Mouse (Mus musculus) ES-E14 (cell line): Measurements from ENCODE around the gene Coasy. TPM values are rescaled to one million over a fixed set of nuclear protein-coding genes. Genes with fewer than 3 reads are reported as not detected.

ENCODE experiments used
- DNase-seq: peaks from one replicate; pipeline ENCODE4 v3.0.0-alpha.2; 2013; ENCODE audit warnings: low read depth, low spot score
- H3K27ac ChIP-seq: 2 replicates; pipeline ENCODE4 v1.5.1; 2012; ENCODE audit warnings: low read depth, mild to moderate bottlenecking, low read length, moderate library complexity, mixed read lengths; ENCODE audit not compliant: poor library complexity, insufficient read depth, severe bottlenecking
- H3K36me3 ChIP-seq: 2 replicates; pipeline ENCODE4 v1.6.1; 2012; ENCODE audit warnings: mild to moderate bottlenecking, low read length, moderate library complexity, mixed read lengths; ENCODE audit not compliant: control insufficient read depth, poor library complexity, insufficient read depth, severe bottlenecking
- H3K4me1 ChIP-seq, 2 experiments: fragments of 150-350 bp in 1 of 2; sonication (generic) in 1 of 2; 2 replicates each; pipeline ENCODE4 v1.6.1; 2012; ENCODE audit warnings: low read length in 2 of 2, mild to moderate bottlenecking in 1 of 2, mixed read lengths in 1 of 2; ENCODE audit not compliant: control insufficient read depth in 2 of 2, insufficient read depth in 2 of 2, poor library complexity in 1 of 2
- H3K4me3 ChIP-seq, 2 experiments: fragments of 150-350 bp in 1 of 2; sonication (generic) in 1 of 2; 2 replicates each; pipeline ENCODE4 v1.5.1; 2012; ENCODE audit warnings: low read length in 2 of 2, low read depth in 1 of 2, mild to moderate bottlenecking in 1 of 2, mixed read lengths in 1 of 2; ENCODE audit not compliant: insufficient read depth in 1 of 2, poor library complexity in 1 of 2, severe bottlenecking in 1 of 2
- H3K9ac ChIP-seq: 2 replicates; pipeline ENCODE4 v1.6.1; 2012; ENCODE audit warnings: low read depth, mild to moderate bottlenecking, low read length, mixed read lengths; ENCODE audit not compliant: poor library complexity, insufficient read depth, severe bottlenecking
- H3K9me3 ChIP-seq: fragments of 150-350 bp; sonication (generic); 2 replicates; pipeline ENCODE4 v1.6.1; 2012; ENCODE audit warnings: low read depth, mild to moderate bottlenecking, low read length; ENCODE audit not compliant: control insufficient read depth, insufficient read depth
- CHD2 ChIP-seq: IDR thresholded peaks from 2 replicates; pipeline ENCODE4 v1.6.1; 2014; ENCODE audit warnings: mild to moderate bottlenecking, low read depth, low read length, inconsistent platforms
- HCFC1 ChIP-seq: IDR thresholded peaks from 2 replicates; pipeline ENCODE4 v1.6.1; 2012; ENCODE audit warnings: low read length, inconsistent platforms, borderline replicate concordance; ENCODE audit not compliant: insufficient read depth
- MAFK ChIP-seq: IDR thresholded peaks from 2 replicates; pipeline ENCODE4 v1.6.1; 2014; ENCODE audit warnings: mild to moderate bottlenecking, low read depth, low read length, inconsistent platforms; ENCODE audit not compliant: insufficient read depth
- ZC3H11A ChIP-seq: IDR thresholded peaks from 2 replicates; pipeline ENCODE4 v1.6.1; 2012; ENCODE audit warnings: low read depth, mild to moderate bottlenecking, inconsistent platforms, low read length, borderline replicate concordance
- ZNF384 ChIP-seq: IDR thresholded peaks from 2 replicates; pipeline ENCODE4 v1.6.1; 2012; ENCODE audit warnings: low read depth, low read length, inconsistent platforms
- in situ Hi-C, 2 experiments: fragments of 600-800 bp; cut with MboI; formaldehyde crosslinking; loops; one replicate each; pipeline ENCODE4 v1.15.1; 2025; ENCODE audit warnings: low sequenced_read_pairs in 2 of 2, inconsistent platforms in 1 of 2; ENCODE audit not compliant: unreplicated experiment in 2 of 2
- total RNA-seq: library from RNA; depleted of rRNA; stranded (reverse); fragments of 300-350 nt; gene quantifications from 2 replicates; pipeline ENCODE4 v1.2.3, GENCODE M21; 2012

Gene Coasy
- total RNA-seq, 1 experiment, result 21.9 TPM

GRCm38 (mm10) chr11:101103011-101103410 lies 20.6 kb downstream of the Coasy start:
- TF ChIP-seq CHD2 (no peak), ZC3H11A (no peak), HCFC1 (no peak), MAFK (no peak), ZNF384 (no peak)
- in situ Hi-C loops, result no loop called here
- Histone ChIP-seq H3K9ac (no peak overlapping the region), H3K4me3 (no peak overlapping the region), H3K36me3 (peaks cover 22% of the 10 kb centered on the region), H3K4me1 (0 out of 4 replicates have a peak, but pooled peaks cover 0 to 2% of the 10 kb centered on the region in 2 experiments), H3K9me3 (no peaks in the 10 kb centered on the region), H3K27ac (no peak overlapping the region)
- no peak for DNase-seq

GRCm38 (mm10) chr11:101109351-101109750 lies 27.0 kb downstream of the Coasy start:
- Histone ChIP-seq H3K9me3 (no peaks in the 10 kb centered on the region), H3K4me1 (0 out of 4 replicates have a peak, but pooled peaks cover 0 to 2% of the 10 kb centered on the region in 2 experiments), H3K9ac (no peak overlapping the region), H3K27ac (no peak overlapping the region), H3K36me3 (peaks cover 3% of the 10 kb centered on the region; the same call in 1 of the 2 replicates), H3K4me3 (no peak overlapping the region)
- TF ChIP-seq ZC3H11A (no peak), CHD2 (no peak)
- DNase-seq, result no peak
- in situ Hi-C loops, result no loop called here

- peaks cover 3% of the 10 kb centered on the region; the same call in 1 of the 2 replicates for H3K36me3 ChIP-seq
- no peak overlapping the region for H3K27ac ChIP-seq
- no peak overlapping the region for H3K9ac ChIP-seq
- H3K4me3 ChIP-seq, result no peak overlapping the region
- no peaks in the 10 kb centered on the region for H3K9me3 ChIP-seq
- DNase-seq, result no peak
- H3K4me1 ChIP-seq, result 0 out of 4 replicates have a peak, but pooled peaks cover 0 to 2% of the 10 kb centered on the region in 2 experiments
- in situ Hi-C loops, result no loop called here
- TF ChIP-seq ZNF384, result no peak
- TF ChIP-seq ZC3H11A, result no peak
- no peak for TF ChIP-seq HCFC1
- TF ChIP-seq CHD2, result no peak
- no peak for TF ChIP-seq MAFK
These were observed 28.3 kb downstream of the Coasy start for GRCm38 (mm10) chr11:101110708-101111107.

DNA sequence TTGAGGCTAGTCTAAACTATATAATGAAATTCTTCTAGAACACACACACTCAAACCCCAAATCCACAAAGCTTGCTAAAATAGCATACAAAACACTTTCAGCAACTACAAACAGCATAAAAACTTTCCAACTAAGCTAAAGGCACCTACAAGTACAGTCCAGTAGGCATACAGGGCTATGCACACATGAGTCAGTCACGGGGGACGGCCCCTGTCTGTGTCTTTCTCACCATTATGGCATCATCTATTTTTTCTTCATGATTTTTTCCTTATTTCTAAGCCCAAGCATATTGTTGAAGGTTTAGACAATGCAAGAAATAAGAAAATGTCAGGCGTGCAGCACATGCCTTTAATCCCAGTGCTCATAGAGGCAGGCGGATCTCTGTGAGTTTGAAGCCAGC lies 28.8 kb downstream of the Coasy start:
- H3K9me3 ChIP-seq, result no peaks in the 10 kb centered on the region
- peaks cover 3% of the 10 kb centered on the region; the same call in 1 of the 2 replicates for H3K36me3 ChIP-seq
- TF ChIP-seq CHD2 (no peak), ZC3H11A (no peak), HCFC1 (no peak), ZNF384 (no peak), MAFK (no peak)
- in situ Hi-C loops, result no loop called here
- H3K27ac ChIP-seq, result no peak overlapping the region
- no peak overlapping the region for H3K4me3 ChIP-seq
- H3K9ac ChIP-seq, result no peak overlapping the region
- 0 out of 4 replicates have a peak, but pooled peaks cover 0 to 2% of the 10 kb centered on the region in 2 experiments for H3K4me1 ChIP-seq
- no peak for DNase-seq

DNA sequence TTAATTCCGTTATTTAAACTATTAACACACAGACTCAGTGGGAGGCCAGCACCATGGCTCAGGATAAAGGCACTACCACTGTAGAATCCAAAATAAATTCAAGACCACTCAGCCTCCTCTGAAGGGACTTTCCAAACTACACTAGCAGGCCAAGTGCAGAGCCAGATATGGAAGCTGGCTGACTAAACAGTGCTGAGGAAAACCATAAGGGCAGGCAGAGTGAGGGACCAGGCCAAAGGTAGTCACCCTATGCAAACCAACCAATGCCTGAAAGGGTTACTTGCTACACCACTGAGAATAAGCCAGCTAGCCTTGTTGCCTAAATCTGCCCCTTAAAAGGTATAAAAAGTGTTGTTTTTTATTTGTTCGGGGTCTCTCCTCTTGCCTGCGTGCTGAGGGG lies 29.8 kb downstream of the Coasy start:
- 0 out of 4 replicates have a peak, but pooled peaks cover 0 to 2% of the 10 kb centered on the region in 2 experiments for H3K4me1 ChIP-seq
- H3K27ac ChIP-seq, result peak overlapping the region; percentile 43; the same call in 1 of the 2 replicates
- H3K4me3 ChIP-seq, result no peak overlapping the region
- H3K36me3 ChIP-seq, result peaks cover 3% of the 10 kb centered on the region; the same call in 1 of the 2 replicates
- in situ Hi-C loops, result no loop called here
- TF ChIP-seq HCFC1 (no peak), CHD2 (no peak), ZNF384 (no peak), MAFK (no peak), ZC3H11A (no peak)
- no peaks in the 10 kb centered on the region for H3K9me3 ChIP-seq
- no peak for DNase-seq
- H3K9ac ChIP-seq, result no peak overlapping the region
